Mouse (Mus musculus): ENCODE data around the gene Socs7.

Socs7 gene

DNA sequence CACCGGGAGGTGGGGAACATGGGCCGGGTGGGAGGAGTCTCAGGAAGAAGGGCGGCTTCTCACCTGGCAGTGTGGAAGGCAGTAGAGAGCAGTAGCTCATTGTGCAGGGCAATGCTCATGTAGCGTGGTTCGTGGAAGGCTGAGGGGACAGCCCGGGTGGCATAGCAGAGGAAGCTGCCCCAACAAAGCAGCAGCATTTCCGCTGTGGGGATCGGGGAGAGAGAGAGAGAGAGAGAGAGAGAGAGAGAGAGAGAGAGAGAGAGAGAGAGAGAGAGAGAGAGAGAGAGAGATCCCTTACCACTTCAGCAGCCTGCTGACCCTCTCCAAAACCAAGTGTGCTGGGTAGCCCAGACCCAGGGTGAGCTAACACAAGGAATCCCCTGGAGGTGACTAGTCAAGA, 19.2 kb upstream of the Socs7 start:
- no peak for DNase-seq (ENCODE audit: low spot score in 2 of 2)

DNA sequence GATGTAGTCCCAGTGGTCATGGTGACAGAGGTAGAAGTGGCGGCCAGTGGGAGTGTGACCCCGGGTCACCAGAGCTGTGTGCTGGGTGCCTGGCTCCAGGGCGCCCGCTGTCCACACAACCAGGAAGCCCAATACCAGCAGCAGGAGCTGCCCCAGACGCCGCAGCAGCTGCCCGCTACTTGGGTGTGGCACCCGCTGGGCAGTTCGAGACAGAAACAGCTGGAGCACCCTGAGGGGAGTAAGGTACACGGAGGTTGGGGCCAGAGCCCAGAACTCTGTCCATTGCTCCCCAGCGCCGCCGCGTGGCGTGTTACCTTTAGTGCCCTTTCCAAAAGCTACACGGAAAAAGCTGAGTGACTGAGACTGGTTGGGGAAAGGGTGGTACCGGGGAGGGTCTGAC, 18.7 kb upstream of the Socs7 start:
- peak; percentile 24 to 27 for DNase-seq (ENCODE audit: low spot score in 2 of 2)

DNA sequence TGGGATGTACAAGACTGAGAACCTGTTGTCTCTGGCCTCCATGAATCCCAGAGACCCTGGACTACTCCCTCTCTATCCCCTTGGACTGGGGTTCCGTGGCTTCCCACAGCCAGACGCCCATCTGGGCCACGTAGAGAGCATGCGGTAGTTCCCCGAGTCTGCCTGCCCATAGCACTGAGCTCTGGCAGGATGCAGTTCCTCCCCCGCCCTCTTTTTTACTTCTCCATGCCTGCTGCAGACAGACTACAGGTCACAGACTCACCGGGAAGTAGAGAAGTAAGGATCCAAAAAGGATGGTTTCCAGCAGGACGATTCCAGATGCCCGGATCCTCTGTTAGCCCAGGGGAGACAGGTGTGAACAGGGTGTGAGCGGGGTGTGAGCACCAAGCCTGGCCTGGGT, 16.9 kb upstream of the Socs7 start:
- DNase-seq (ENCODE audit: low spot score in 2 of 2): no peak

- no peak for DNase-seq (ENCODE audit: low spot score in 2 of 2)
These were observed 16.0 kb upstream of the Socs7 start for GRCm38 (mm10) chr11:97346383-97346782.

GRCm38 (mm10) chr11:97347291-97347690, 15.1 kb upstream of the Socs7 start:
- DNase-seq (ENCODE audit: low spot score in 2 of 2): no peak

- no peak for DNase-seq (ENCODE audit: low spot score in 2 of 2)
These were observed 12.3 kb upstream of the Socs7 start for GRCm38 (mm10) chr11:97350035-97350434.

- no peak for DNase-seq (ENCODE audit: low spot score in 2 of 2)
These were observed 10.2 kb upstream of the Socs7 start, which contains the start of gene Gpr179 for GRCm38 (mm10) chr11:97352027-97352684. Gpr179 (minus strand) TSS chr11:97352077.

- no peak for DNase-seq (ENCODE audit: low spot score in 2 of 2)
These were observed 9.3 kb upstream of the Socs7 start for GRCm38 (mm10) chr11:97352935-97353597.

DNA sequence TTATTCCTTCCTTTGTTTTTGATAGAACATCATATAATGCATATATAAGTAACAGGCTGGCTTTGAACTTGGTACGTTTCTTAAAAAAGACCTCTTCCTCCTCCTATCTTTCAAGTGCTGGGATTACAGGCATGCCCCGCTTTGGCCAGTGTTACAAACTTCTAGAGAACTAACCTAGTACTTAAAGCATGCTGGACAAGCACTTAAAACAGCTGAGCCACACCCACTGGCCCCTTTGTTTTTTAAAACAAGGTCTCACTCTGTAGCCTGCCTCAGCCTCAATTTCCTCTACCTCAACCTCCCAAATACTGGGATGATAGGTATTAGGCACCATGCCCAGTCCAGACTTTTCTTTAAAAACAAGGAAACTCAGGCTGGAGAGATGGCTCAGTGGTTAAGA, 7.7 kb upstream of the Socs7 start:
- DNase-seq (ENCODE audit: low spot score in 2 of 2): no peak

DNA sequence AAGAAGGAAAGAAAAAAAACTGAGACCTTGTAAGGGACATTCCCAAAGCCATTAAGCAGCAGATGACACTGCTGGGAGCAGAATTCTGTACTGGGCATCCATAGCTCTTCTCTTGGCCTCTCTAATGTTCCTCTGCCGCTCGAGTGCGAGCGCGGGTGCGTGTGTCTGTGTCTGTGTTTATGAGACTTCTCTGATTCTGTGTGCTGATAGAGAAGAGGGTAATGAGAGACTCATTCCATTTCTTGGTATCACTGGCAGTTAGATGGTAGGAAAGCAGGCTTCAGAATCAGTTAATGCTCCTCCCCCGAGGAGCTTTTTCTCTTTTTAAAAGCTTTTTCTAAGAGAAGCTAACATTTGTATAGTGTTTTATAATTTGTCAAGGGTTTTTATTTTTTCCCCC, 7.1 kb upstream of the Socs7 start:
- no peak for DNase-seq (ENCODE audit: low spot score in 2 of 2)

DNA sequence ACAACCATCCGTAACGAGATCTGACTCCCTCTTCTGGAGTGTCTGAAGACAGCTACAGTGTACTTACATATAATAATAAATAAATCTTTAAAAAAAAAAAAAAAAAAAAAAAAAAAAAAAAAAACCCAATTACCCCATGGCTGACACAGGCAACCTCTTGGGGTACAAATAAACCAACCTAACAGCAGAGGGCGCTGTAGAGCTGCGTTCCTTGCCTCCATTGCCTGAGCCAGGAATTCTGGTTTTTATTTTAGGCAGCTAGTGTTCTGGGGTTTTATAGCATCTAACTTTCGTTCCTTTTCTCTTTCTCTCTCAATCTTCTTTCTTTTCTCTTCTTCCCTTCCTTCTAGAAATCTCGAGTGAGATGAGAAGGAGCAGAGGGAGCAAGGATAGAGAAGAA, 4.7 kb upstream of the Socs7 start:
- peak; percentile 40 to 71 for DNase-seq (ENCODE audit: low spot score in 2 of 2)

- peak in 1 of 2 experiments; percentile 33 for DNase-seq (ENCODE audit: low spot score in 2 of 2)
These were observed 245 bp downstream of the Socs7 start for GRCm38 (mm10) chr11:97362649-97362942.

GRCm38 (mm10) chr11:97362943-97363643, 742 bp downstream of the Socs7 start:
- peak in 1 of 2 experiments; percentile 26 for DNase-seq (ENCODE audit: low spot score in 2 of 2)

- peak in 1 of 2 experiments; percentile 7 for DNase-seq (ENCODE audit: low spot score in 2 of 2)
These were observed 1.3 kb downstream of the Socs7 start for GRCm38 (mm10) chr11:97363644-97363995.

DNA sequence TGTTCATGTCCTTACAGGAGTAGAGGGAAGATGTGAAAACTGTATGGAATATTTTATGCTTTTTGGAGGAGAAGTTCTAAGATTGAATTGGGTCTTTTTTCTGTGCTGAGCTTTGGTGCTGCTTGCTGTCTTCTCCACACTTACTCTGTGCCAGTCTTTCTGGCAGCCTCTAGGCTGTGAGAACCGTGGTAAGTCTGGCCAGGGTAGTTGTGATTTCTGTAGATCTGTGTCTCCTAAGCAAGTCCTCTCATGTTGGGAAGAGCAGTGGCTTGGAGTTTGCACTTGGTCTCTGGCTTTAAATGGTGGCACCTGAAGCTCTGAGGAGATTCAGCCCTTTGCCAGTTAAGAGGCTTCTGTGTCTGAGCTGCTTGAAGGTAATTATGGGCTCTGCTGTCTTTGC, 3.2 kb downstream of the Socs7 start:
- no peak for DNase-seq (ENCODE audit: low spot score in 2 of 2)

DNA sequence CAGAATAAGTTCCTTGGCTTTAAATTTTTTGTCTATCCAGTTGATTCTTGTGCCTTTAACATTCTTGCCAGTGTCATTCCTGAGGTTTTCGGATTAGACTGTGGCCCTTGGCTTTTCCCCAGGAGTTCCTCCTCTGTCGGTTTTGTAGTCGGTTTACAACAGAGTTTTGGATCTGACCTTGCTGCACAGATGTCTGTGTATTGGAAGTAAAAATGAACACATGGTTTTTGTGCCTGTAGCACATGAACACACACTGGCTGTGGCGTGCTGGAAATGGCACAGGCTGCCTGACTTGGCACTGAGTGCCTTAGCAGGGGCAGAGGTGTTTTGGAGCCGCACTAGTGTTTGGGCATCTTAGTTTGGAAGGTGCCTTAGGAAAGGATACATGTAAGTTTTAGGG, 6.2 kb downstream of the Socs7 start:
- DNase-seq (ENCODE audit: low spot score in 2 of 2): no peak

GRCm38 (mm10) chr11:97370329-97371091, 8.2 kb downstream of the Socs7 start:
- DNase-seq (ENCODE audit: low spot score in 2 of 2): no peak

GRCm38 (mm10) chr11:97372159-97372864, 10.0 kb downstream of the Socs7 start:
- no peak for DNase-seq (ENCODE audit: low spot score in 2 of 2)

GRCm38 (mm10) chr11:97373402-97373801, 11.1 kb downstream of the Socs7 start:
- DNase-seq (ENCODE audit: low spot score in 2 of 2): no peak

DNA sequence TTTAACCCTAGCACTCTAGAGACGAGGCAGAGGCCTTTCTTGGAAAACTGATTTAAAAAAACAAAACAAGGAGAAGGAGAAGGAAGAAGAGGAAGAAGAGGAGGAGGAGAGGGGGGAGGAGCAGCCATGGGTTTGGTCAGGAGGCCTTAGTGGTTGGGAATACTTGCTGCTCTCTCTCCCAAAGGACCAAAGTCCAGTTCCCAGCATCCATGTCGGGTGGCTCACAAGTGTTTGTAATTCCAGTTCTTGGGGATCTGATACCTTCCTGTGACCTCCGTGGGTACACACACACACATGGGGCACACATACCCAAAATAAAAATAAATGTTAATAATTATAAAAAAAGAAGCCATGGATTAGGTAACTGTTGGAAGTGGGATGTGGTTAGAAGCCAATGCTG, 17.7 kb downstream of the Socs7 start:
- DNase-seq (ENCODE audit: low spot score in 2 of 2): no peak

DNA sequence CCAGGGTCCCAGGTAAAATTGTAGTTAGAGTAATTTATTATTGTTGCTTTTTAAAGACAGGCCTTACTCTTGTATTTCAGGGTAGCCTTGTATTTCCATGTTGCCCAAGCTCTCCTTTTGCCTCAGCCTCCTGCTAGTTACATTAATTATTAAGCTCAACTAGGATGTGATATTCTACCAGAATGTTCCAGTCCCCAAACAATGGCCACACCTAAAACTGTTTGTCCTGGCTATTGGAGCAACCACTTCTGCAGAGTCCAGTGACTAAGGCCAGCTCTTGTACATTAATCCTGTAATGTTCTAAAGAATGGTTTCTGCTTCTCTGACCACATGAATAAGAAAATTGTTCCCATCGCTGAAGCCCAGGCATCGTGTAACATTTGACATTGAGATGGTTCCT, 20.7 kb downstream of the Socs7 start:
- no peak for DNase-seq (ENCODE audit: low spot score in 2 of 2)

DNA sequence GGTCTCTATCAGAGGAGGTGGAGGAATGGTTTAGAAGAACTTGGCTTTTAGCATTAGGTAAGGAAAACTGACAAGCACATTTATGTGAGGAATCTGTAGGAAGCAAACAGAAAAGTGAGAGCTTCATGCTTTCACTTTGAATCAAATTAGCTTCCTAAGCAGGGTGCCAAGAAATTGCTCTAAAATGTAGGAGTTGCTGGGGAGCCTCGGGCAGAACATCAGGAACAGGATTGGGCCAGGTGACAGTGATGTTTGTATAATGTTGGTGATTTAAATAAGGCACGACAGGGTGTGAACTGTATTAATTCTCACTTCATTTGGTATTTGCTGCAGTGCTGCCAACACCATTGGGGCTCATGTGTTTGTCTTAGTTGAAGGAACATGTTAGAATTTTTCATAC, 21.4 kb downstream of the Socs7 start:
- DNase-seq (ENCODE audit: low spot score in 2 of 2): no peak
